Mouse (Mus musculus): ENCODE measurements at regions not wholly inside any gene's neighbourhood (a gene's known extent, or its start where the extent isn't known, plus 50 kb on each side); places are given as distances from the start of the nearest gene placed in this dataset.

- Histone ChIP-seq H3K27ac (replicated peaks) (no peak overlapping the region), H3K36me3 (no peaks in the 10 kb centered on the region), H3K27me3 (no peaks in the 10 kb centered on the region), H3K4me1 (replicated peaks) (no peaks in the 10 kb centered on the region), H3K9ac (no peak overlapping the region), H3K4me2 (no peak overlapping the region), H3K4me3 (no peak overlapping the region), H3K9me3 (no peaks in the 10 kb centered on the region)
- no peak for ATAC-seq (ENCODE audit: low read depth)
- WGBS: 90% methylated on average over 16 of the region's 16 CpGs
These were observed 61.0 kb upstream of the Ubash3b start for GRCm38 (mm10) chr9:41222346-41223015.

DNA sequence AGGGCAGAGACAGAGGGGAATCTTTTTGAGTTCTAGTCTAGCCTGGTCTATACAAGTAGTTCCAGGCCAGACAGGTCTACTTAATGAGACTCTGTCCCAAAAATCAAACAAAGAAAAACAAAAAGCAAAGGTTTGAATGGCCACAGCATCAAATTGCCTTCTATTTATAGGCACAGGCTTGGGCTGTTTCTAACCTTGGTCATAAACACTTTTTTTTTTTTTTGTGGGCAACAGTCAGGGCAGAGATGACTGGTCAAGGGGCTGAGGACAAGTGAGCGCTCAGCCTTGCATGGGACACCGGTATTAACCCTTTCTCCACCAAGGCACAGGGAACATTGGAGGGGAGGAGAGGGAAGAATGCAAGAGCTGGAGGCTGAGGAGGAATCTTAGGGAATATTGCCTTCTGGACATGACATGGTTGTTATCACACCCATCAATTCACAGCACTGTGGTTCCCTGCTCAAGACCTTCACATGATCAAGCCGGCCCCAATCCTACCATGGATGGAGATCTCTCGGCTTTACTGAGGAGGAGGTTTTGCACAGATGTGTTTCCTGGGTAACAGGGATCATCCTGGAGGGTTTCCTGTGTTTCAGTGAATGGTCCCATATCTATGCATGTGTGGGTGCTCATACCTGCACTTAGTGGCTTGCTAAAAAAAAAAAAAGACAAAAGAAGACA is 59.8 kb upstream of the Ubash3b start:
- Histone ChIP-seq H3K4me3 (no peak overlapping the region), H3K4me2 (no peak overlapping the region), H3K9me3 (no peaks in the 10 kb centered on the region), H3K36me3 (no peaks in the 10 kb centered on the region), H3K4me1 (replicated peaks) (no peaks in the 10 kb centered on the region), H3K27me3 (no peaks in the 10 kb centered on the region), H3K9ac (no peak overlapping the region), H3K27ac (replicated peaks) (no peak overlapping the region)
- WGBS: 81% methylated on average over 4 of the region's 4 CpGs
- no peak for ATAC-seq (ENCODE audit: low read depth)

DNA sequence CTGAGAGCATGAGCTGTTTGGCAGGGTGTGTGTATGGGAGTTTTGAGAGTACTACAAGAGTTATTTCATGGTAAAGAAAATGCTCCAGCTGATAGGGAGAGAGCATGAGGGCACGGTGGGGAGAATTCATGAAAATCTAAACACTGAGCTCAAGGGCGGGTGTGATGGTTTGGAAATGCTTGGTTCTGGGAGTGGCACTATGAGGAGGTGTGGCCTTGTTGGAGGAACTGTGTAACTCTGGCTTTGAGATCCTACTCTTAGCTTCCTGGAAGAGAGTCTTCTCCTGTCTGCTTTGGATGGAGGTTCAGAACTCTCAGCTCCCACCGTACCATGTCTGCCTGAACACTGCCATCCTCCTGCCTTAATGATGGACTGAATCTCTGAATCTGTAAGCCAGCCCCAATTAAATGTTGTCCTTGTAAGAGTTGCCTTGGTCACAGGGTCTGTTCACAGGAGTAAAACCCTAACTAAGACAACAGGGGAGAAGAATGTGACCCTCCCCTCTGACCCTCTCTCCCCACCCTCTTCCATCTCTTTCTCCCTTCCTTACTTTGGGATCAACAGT is 58.7 kb upstream of the Ubash3b start:
- H3K4me3 ChIP-seq: no peak overlapping the region
- H3K4me2 ChIP-seq: no peak overlapping the region
- ATAC-seq (ENCODE audit: low read depth): no peak
- H3K9me3 ChIP-seq: no peaks in the 10 kb centered on the region
- H3K27ac ChIP-seq (replicated peaks): no peak overlapping the region
- H3K27me3 ChIP-seq: no peaks in the 10 kb centered on the region
- no peaks in the 10 kb centered on the region for H3K4me1 ChIP-seq (replicated peaks)
- H3K36me3 ChIP-seq: no peaks in the 10 kb centered on the region
- 93% methylated on average over 3 of the region's 3 CpGs for WGBS
- H3K9ac ChIP-seq: no peak overlapping the region

DNA sequence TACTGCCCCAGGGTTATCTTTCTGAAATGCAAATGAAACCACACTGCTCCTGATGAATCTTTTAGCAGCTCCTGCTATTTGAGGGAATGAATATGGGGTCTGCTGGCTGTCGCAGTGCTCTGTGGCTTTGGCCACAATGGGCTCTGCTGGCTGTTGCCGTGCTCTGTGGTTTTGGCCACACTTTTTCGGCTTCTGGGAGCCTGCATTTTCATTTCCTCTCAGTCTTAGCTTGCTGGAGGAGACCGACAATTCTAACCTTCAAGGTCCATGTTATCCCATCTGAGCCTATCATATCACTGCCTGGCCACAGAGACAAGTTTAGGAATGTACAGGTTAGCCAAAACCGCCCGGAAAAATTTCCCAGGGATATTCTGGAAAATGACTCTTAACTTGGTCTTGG is 57.2 kb upstream of the Ubash3b start:
- Histone ChIP-seq H3K4me1 (replicated peaks) (no peaks in the 10 kb centered on the region), H3K4me2 (no peak overlapping the region), H3K27me3 (no peaks in the 10 kb centered on the region), H3K27ac (replicated peaks) (no peak overlapping the region), H3K4me3 (no peak overlapping the region), H3K9me3 (no peaks in the 10 kb centered on the region), H3K9ac (no peak overlapping the region), H3K36me3 (no peaks in the 10 kb centered on the region)
- ATAC-seq (ENCODE audit: low read depth): no peak
- WGBS: 88% methylated on average over 6 of the region's 6 CpGs

DNA sequence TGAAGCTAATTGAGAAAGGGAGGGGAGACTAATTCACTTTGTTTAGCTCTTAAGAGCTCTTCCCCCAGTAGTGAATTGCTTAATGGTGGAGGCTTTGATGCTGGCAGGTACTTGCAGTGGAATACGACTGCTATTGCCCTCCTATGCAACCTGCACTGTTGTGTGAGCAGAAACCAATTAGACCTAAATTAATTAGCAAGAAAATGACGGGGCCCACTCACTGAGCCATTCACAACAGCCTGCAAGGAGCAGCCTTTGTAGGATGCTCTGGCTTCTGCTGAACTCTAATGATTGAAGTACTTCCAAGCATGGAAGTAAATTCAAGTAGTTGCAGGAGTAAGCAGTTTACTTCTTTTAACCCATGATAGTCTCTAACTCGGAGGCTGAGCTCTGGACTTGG is 54.8 kb upstream of the Ubash3b start:
- H3K36me3 ChIP-seq: no peaks in the 10 kb centered on the region
- H3K4me3 ChIP-seq: no peak overlapping the region
- H3K9me3 ChIP-seq: no peaks in the 10 kb centered on the region
- H3K4me2 ChIP-seq: no peak overlapping the region
- WGBS: 19% methylated on average over 3 of the region's 3 CpGs
- no peaks in the 10 kb centered on the region for H3K27me3 ChIP-seq
- no peak overlapping the region for H3K9ac ChIP-seq
- ATAC-seq (ENCODE audit: low read depth): no peak
- peaks cover 22% of the 10 kb centered on the region for H3K4me1 ChIP-seq (replicated peaks)
- H3K27ac ChIP-seq (replicated peaks): no peak overlapping the region

DNA sequence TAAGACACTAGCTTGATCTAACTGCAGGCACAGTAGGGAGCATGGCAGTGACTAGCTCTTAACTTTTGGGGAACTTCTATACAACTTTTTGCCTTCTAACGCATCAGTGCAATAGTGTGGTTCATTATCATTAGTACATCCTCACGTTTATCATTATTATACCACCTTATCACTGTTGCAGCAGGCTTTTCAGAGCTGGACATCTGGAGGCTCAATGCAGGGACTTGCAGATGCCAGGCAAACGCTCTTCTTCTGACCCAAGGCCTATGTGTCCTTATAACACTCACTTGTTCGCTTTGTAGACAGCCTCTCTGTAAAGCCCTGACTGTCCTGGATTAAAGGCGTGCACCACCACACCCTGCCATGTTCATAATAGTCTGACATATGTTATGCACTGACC is 53.5 kb upstream of the Ubash3b start:
- Histone ChIP-seq H3K4me1 (replicated peaks) (peaks cover 22% of the 10 kb centered on the region), H3K4me2 (no peak overlapping the region), H3K27me3 (no peaks in the 10 kb centered on the region), H3K27ac (replicated peaks) (no peak overlapping the region), H3K4me3 (no peak overlapping the region), H3K9me3 (no peaks in the 10 kb centered on the region), H3K36me3 (no peaks in the 10 kb centered on the region), H3K9ac (no peak overlapping the region)
- no peak for ATAC-seq (ENCODE audit: low read depth)
- WGBS: 87% methylated on average over 5 of the region's 5 CpGs

DNA sequence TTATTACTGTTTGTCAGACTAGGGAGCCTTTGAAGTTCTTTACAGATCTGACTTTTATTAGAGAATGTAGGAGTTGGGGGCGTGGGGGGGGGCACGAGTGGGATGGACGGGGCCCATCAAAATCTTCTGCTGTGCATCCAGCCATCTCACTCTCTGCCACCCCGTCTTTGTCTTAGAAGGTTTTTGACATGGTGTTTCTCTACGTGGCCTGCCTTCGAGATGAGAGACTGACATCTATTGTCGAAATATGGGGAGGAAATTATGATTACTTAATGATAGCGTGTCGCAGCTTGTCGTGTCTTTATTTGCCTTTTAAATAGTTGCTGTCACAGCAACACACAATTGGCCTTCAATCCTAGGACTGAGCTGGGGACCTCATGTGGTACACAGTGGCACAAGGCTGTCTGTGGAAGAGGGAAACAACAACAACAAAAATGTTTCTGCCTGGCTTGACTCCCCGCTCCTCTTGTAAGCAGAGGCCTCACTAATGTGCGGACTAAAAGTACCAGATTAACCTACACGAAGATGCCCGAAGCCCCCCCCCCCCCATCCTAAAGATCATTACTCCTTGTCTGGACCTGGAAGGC is 51.5 kb upstream of the Ubash3b start:
- peaks cover 22% of the 10 kb centered on the region for H3K4me1 ChIP-seq (replicated peaks)
- no peaks in the 10 kb centered on the region for H3K9me3 ChIP-seq
- peak overlapping the region; percentile 22; the same call in 1 of the 2 replicates for H3K9ac ChIP-seq
- ATAC-seq (ENCODE audit: low read depth): no peak; the same call in 1 of the 2 replicates
- peak overlapping the region; percentile 82 for H3K27ac ChIP-seq (replicated peaks)
- no peaks in the 10 kb centered on the region for H3K27me3 ChIP-seq
- H3K4me2 ChIP-seq: peak overlapping the region; percentile 44
- no peaks in the 10 kb centered on the region for H3K36me3 ChIP-seq
- no peak overlapping the region for H3K4me3 ChIP-seq
- 51% methylated on average over 14 of the region's 14 CpGs for WGBS

- peak; percentile 5; the same call in 1 of the 2 replicates for ATAC-seq (ENCODE audit: low read depth)
- 3% methylated on average over 7 of the region's 7 CpGs for WGBS
- peaks cover 22% of the 10 kb centered on the region for H3K4me1 ChIP-seq (replicated peaks)
These were observed 50.9 kb upstream of the Ubash3b start for GRCm38 (mm10) chr9:41212303-41212901.

DNA sequence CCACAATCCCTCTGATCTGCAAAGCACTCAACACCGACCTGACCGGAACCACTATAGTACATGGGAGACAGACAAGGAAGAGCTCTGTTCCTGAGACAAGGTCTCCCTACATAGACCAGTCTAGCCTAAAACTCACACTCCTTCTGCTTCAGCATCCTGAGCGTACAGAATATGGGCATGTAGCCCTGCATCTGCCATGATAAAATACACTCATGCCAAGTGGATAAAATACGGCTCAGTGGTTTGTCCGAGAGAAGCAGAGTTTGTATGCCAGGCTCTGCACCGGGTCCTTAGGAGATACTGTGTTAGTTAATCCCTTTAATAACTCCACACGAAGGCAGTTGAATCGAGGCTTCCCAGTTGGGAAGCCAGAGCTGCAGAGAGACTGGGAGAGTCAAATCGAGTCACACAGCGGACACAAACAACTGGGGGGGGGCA is 50.4 kb upstream of the Ubash3b start:
- Histone ChIP-seq H3K9ac (peak overlapping the region; percentile 22), H3K36me3 (no peaks in the 10 kb centered on the region), H3K9me3 (no peaks in the 10 kb centered on the region), H3K4me2 (peak overlapping the region; percentile 44), H3K4me3 (no peak overlapping the region), H3K4me1 (replicated peaks) (peaks cover 26% of the 10 kb centered on the region), H3K27ac (replicated peaks) (peak overlapping the region; percentile 82), H3K27me3 (no peaks in the 10 kb centered on the region)
- WGBS: 47% methylated on average over 10 of the region's 10 CpGs
- ATAC-seq (ENCODE audit: low read depth): no peak

More at GRCm38 (mm10) chr9:41212303-41212901, 50.9 kb upstream of the Ubash3b start:
- H3K27me3 ChIP-seq: no peaks in the 10 kb centered on the region
- H3K27ac ChIP-seq (replicated peaks): peak overlapping the region; percentile 82
- H3K9me3 ChIP-seq: no peaks in the 10 kb centered on the region
- H3K4me3 ChIP-seq: no peak overlapping the region
- peak overlapping the region; percentile 22 for H3K9ac ChIP-seq
- H3K4me2 ChIP-seq: peak overlapping the region; percentile 44
- no peaks in the 10 kb centered on the region for H3K36me3 ChIP-seq

MicroRNA genes in the stretch of these regions (microRNA counts, 519-probe panel; counts per million panel counts)
- 5,548 counts per million, percentile 93 among the panel's probes with 10 or more counts for microRNA mmu-miR-100
- microRNA mmu-miR-125b-3p: 3,598 counts per million, percentile 52 among the panel's probes with 10 or more counts

Small RNA genes in the stretch of these regions (microRNA-seq; reads per million reads assigned to microRNA genes)
- 39,791 reads per million, percentile 99 among the genes with 10 or more reads in this experiment for gene Mir100
- gene Mir125b-1: 888 reads per million, percentile 80 among the genes with 10 or more reads in this experiment
- gene Mirlet7a-2: 131 reads per million, percentile 59 among the genes with 10 or more reads in this experiment

Data from neural tube, embryonic 13.5 days (tissue).